Mouse (Mus musculus) heart, adult 18-20 months (tissue): ENCODE data around the gene Cypt2. TPM values are rescaled to one million over a fixed set of nuclear protein-coding genes. Genes with fewer than 3 reads are reported as not detected.
A peak's percentile ranks its signal among the peaks of the same experiment; 100 is the strongest.
"Not testable (repeated sequence)": the region's sequence is repeated elsewhere in the genome, so short reads cannot be mapped to it uniquely, and the experiment has no call there.

ENCODE experiments used
- DNase-seq, 2 experiments: peaks; one replicate each; pipeline ENCODE4 v3.0.0; 2021 to 2022; ENCODE audit warnings: mixed read lengths in 1 of 2
- long read RNA-seq, 2 experiments: library from polyadenylated mRNA; stranded (forward); transcript quantifications; one replicate each; pipeline ENCODE4 v2.0.0; 2021
- total RNA-seq, 2 experiments: library from RNA; stranded (reverse); gene quantifications; 2 replicates each; pipeline ENCODE4 v1.2.3; 2021

Cypt2 gene
- total RNA-seq = not detected
- long read RNA-seq, experiment 1 = 0 reads
- long read RNA-seq, experiment 2 = 0 reads

DNA sequence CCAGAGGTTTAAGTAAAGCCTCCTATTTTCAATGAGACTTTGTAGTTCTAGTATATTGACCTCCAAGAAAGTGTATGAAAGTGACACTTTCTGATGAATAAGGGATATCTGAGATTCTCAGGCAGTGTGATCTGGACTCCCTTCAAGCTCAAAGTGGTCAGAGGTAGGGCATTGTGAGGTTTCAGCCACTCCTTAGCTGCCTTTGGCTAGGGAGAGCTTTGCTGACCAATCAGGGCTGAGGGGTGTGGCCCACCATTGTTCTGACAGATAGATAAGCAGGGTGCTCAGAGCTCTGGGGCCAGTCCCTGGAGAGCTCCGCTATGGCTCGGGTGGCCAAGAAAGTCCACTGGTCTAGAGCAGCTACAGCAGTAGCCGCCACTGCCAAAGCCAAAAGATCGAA is at the start of gene Cypt2:
Gene Cypt2, plus strand, starts transcription at position 301 of the 400 bp plus-strand sequence.
- DNase-seq = not testable (repeated sequence)

DNA sequence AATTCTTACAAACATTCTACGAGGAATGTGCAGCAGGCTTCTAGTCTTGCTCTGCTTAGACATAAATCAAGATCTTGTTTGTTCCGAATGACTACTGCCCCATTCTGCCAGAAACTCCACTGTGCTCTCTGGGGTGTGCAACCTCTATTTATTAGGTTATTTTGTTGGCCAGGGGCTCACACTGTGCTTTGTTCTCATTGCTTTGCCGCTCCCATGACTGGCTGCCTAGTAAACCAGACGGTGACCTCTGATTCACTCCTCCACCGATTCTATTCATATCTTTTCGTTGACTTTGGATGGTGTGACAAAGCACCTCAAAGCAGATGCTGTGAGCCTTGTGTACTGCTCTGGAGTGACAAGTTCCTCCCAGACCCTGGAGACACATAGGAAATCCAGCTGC is 46.7 kb downstream of the Cypt2 start:
- DNase-seq = peak in 1 of 2 experiments; percentile 8
